Mouse (Mus musculus): Measurements from ENCODE around the gene Nlrc3. TPM values are rescaled to one million over a fixed set of nuclear protein-coding genes. Genes with fewer than 3 reads are reported as not detected.
A peak's percentile ranks its signal among the peaks of the same experiment; 100 is the strongest.

Nlrc3 gene
- polyA plus RNA-seq, 1 experiment from 2014 or later, result 2.0 TPM

GRCm38 (mm10) chr16:3965534-3965933 is 10.9 kb downstream of the Nlrc3 start:
- no peak for TF ChIP-seq CTCF (IDR thresholded peaks at IDR 0.05; ENCODE audit: low read depth)

GRCm38 (mm10) chr16:3964990-3965389 is 11.4 kb downstream of the Nlrc3 start:
- H3K4me3 ChIP-seq (ENCODE audit: low read depth, low read length), result no peak overlapping the region
- TF ChIP-seq CTCF (IDR thresholded peaks at IDR 0.05; ENCODE audit: low read depth), result no peak
- no peaks in the 10 kb centered on the region for H3K9me3 ChIP-seq (ENCODE audit: low read depth, low read length)
- H3K27me3 ChIP-seq (ENCODE audit: insufficient read depth, low read length), result no peaks in the 10 kb centered on the region
- no peak for ATAC-seq (ENCODE audit: insufficient read depth)
- 70% methylated on average over 10 of the region's 10 CpGs for WGBS
- H3K4me1 ChIP-seq (ENCODE audit: insufficient read depth), result no peaks in the 10 kb centered on the region
- H3K4me2 ChIP-seq, result no peak overlapping the region
- H3K36me3 ChIP-seq (ENCODE audit: insufficient read depth), result no peaks in the 10 kb centered on the region
- no peak for DNase-seq
- H3K27ac ChIP-seq (ENCODE audit: low read depth), result no peak overlapping the region
- no peak overlapping the region for H3K9ac ChIP-seq

More at GRCm38 (mm10) chr16:3965534-3965933, 10.9 kb downstream of the Nlrc3 start:
- H3K27ac ChIP-seq (ENCODE audit: low read depth), result no peak overlapping the region
- DNase-seq (no peak), ATAC-seq (ENCODE audit: insufficient read depth) (no peak)
- no peak overlapping the region for H3K9ac ChIP-seq
- no peak overlapping the region for H3K4me2 ChIP-seq
- WGBS, result 68% methylated on average over 3 of the region's 3 CpGs
- no peaks in the 10 kb centered on the region for H3K27me3 ChIP-seq (ENCODE audit: insufficient read depth, low read length)
- H3K36me3 ChIP-seq (ENCODE audit: insufficient read depth), result no peaks in the 10 kb centered on the region
- H3K4me3 ChIP-seq (ENCODE audit: low read depth, low read length), result no peak overlapping the region
- H3K9me3 ChIP-seq (ENCODE audit: low read depth, low read length), result no peaks in the 10 kb centered on the region
- H3K4me1 ChIP-seq (ENCODE audit: insufficient read depth), result no peaks in the 10 kb centered on the region

- ATAC-seq (ENCODE audit: insufficient read depth) (no peak), DNase-seq (peak; percentile 1)
- Histone ChIP-seq H3K36me3 (ENCODE audit: insufficient read depth) (no peaks in the 10 kb centered on the region), H3K4me2 (no peak overlapping the region), H3K27ac (ENCODE audit: low read depth) (no peak overlapping the region), H3K27me3 (ENCODE audit: insufficient read depth, low read length) (no peaks in the 10 kb centered on the region), H3K9me3 (ENCODE audit: low read depth, low read length) (no peaks in the 10 kb centered on the region), H3K4me3 (ENCODE audit: low read depth, low read length) (no peak overlapping the region), H3K4me1 (ENCODE audit: insufficient read depth) (no peaks in the 10 kb centered on the region), H3K9ac (no peak overlapping the region)
- TF ChIP-seq CTCF (IDR thresholded peaks at IDR 0.05; ENCODE audit: low read depth), result no peak
- WGBS, result 52% methylated on average over 2 of the region's 2 CpGs
Observed at GRCm38 (mm10) chr16:3959261-3959660, 17.2 kb downstream of the Nlrc3 start.

GRCm38 (mm10) chr16:3956369-3956768 is 20.1 kb downstream of the Nlrc3 start:
- ATAC-seq (ENCODE audit: insufficient read depth), result no peak
- WGBS, result 85% methylated on average over 6 of the region's 6 CpGs
- Histone ChIP-seq H3K4me1 (ENCODE audit: insufficient read depth) (no peaks in the 10 kb centered on the region), H3K4me2 (no peak overlapping the region), H3K9me3 (ENCODE audit: low read depth, low read length) (no peaks in the 10 kb centered on the region), H3K4me3 (ENCODE audit: low read depth, low read length) (no peak overlapping the region), H3K27me3 (ENCODE audit: insufficient read depth, low read length) (no peaks in the 10 kb centered on the region), H3K9ac (no peak overlapping the region), H3K27ac (ENCODE audit: low read depth) (no peak overlapping the region), H3K36me3 (ENCODE audit: insufficient read depth) (no peaks in the 10 kb centered on the region)
- no peak for DNase-seq
- no peak for TF ChIP-seq CTCF (IDR thresholded peaks at IDR 0.05; ENCODE audit: low read depth)

GRCm38 (mm10) chr16:3951141-3951540 is 25.3 kb downstream of the Nlrc3 start:
- Histone ChIP-seq H3K27me3 (ENCODE audit: insufficient read depth, low read length) (no peaks in the 10 kb centered on the region), H3K9me3 (ENCODE audit: low read depth, low read length) (no peaks in the 10 kb centered on the region), H3K4me2 (no peak overlapping the region), H3K4me1 (ENCODE audit: insufficient read depth) (no peaks in the 10 kb centered on the region), H3K9ac (no peak overlapping the region), H3K27ac (ENCODE audit: low read depth) (no peak overlapping the region), H3K36me3 (ENCODE audit: insufficient read depth) (no peaks in the 10 kb centered on the region), H3K4me3 (ENCODE audit: low read depth, low read length) (no peak overlapping the region)
- ATAC-seq (ENCODE audit: insufficient read depth) (no peak), DNase-seq (no peak)
- WGBS, result 70% methylated on average over 1 of the region's 1 CpGs
- TF ChIP-seq CTCF (IDR thresholded peaks at IDR 0.05; ENCODE audit: low read depth), result no peak

- no peak for TF ChIP-seq CTCF (IDR thresholded peaks at IDR 0.05; ENCODE audit: low read depth)
- H3K9ac ChIP-seq, result no peak overlapping the region
- H3K9me3 ChIP-seq (ENCODE audit: low read depth, low read length), result no peaks in the 10 kb centered on the region
- no peak overlapping the region for H3K4me3 ChIP-seq (ENCODE audit: low read depth, low read length)
- H3K4me1 ChIP-seq (ENCODE audit: insufficient read depth), result no peaks in the 10 kb centered on the region
- no peaks in the 10 kb centered on the region for H3K27me3 ChIP-seq (ENCODE audit: insufficient read depth, low read length)
- H3K36me3 ChIP-seq (ENCODE audit: insufficient read depth), result peaks cover 59% of the 10 kb centered on the region; the same call in 1 of the 2 replicates
- H3K27ac ChIP-seq (ENCODE audit: low read depth), result no peak overlapping the region
- no peak overlapping the region for H3K4me2 ChIP-seq
- WGBS, result 90% methylated on average over 4 of the region's 4 CpGs
- DNase-seq (no peak), ATAC-seq (ENCODE audit: insufficient read depth) (no peak)
Observed at GRCm38 (mm10) chr16:3934701-3935100, 41.7 kb downstream of the Nlrc3 start.

GRCm38 (mm10) chr16:3934091-3934490 is 42.3 kb downstream of the Nlrc3 start:
- H3K4me3 ChIP-seq (ENCODE audit: low read depth, low read length), result no peak overlapping the region
- DNase-seq (peak; percentile 6), ATAC-seq (ENCODE audit: insufficient read depth) (no peak)
- H3K4me1 ChIP-seq (ENCODE audit: insufficient read depth), result no peaks in the 10 kb centered on the region
- H3K27me3 ChIP-seq (ENCODE audit: insufficient read depth, low read length), result no peaks in the 10 kb centered on the region
- no peak overlapping the region for H3K4me2 ChIP-seq
- H3K36me3 ChIP-seq (ENCODE audit: insufficient read depth), result peaks cover 58% of the 10 kb centered on the region; the same call in 1 of the 2 replicates
- no peak for TF ChIP-seq CTCF (IDR thresholded peaks at IDR 0.05; ENCODE audit: low read depth)
- WGBS, result 86% methylated on average over 1 of the region's 1 CpGs
- H3K9me3 ChIP-seq (ENCODE audit: low read depth, low read length), result no peaks in the 10 kb centered on the region
- no peak overlapping the region for H3K9ac ChIP-seq
- no peak overlapping the region for H3K27ac ChIP-seq (ENCODE audit: low read depth)

- Histone ChIP-seq H3K9me3 (ENCODE audit: low read depth, low read length) (no peaks in the 10 kb centered on the region), H3K4me1 (ENCODE audit: insufficient read depth) (no peaks in the 10 kb centered on the region), H3K9ac (no peak overlapping the region), H3K27me3 (ENCODE audit: insufficient read depth, low read length) (no peaks in the 10 kb centered on the region), H3K4me3 (ENCODE audit: low read depth, low read length) (no peak overlapping the region), H3K36me3 (ENCODE audit: insufficient read depth) (peaks cover 54% of the 10 kb centered on the region; the same call in 1 of the 2 replicates), H3K27ac (ENCODE audit: low read depth) (no peak overlapping the region), H3K4me2 (no peak overlapping the region)
- TF ChIP-seq CTCF (IDR thresholded peaks at IDR 0.05; ENCODE audit: low read depth), result no peak
- no peak for DNase-seq
- 87% methylated on average over 6 of the region's 6 CpGs for WGBS
- no peak for ATAC-seq (ENCODE audit: insufficient read depth)
Observed at GRCm38 (mm10) chr16:3933536-3933935, 42.9 kb downstream of the Nlrc3 start.

All from lung, embryonic 14.5 days (tissue).